Comparison of ENCODE assay signal across 37 mouse cellular contexts in the genomic region with DNA sequence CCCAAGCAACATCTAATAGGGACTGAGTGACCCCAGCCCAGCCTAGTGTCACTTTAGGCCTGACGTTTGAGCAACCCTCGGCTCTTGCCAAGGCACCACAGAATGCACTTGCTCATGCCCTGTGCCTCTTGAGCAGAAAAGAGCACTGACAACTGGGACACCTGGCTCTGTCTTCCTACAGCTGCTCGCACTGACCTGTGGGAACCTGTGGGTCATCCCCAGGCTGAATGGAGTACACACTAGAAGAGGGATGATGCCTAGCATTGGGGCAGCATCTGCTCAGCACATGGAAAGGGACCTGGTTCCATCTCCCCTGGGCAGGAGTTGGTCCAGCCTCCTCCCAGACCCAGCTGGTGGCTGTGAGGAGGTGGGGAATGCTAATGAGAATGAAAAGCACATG. TPM values are rescaled to one million over a fixed set of nuclear protein-coding genes. Genes with fewer than 3 reads are reported as not detected.
"Had no signal": no experiment of that assay in that cellular context is flagged by ENCODE, and none has a peak within 500 bp of the region (broad histone marks: within the 10 kb centered on the region; RNA-seq: fewer than 3 reads in every experiment).

No protein-coding gene starts in this region.

- H3K4me2 ChIP-seq: limb, embryonic 12.5 days; limb, embryonic 13.5 days; limb, embryonic 15.5 days; liver, embryonic 11.5 days; liver, embryonic 12.5 days; liver, embryonic 13.5 days; liver, embryonic 15.5 days; lung, embryonic 14.5 days; lung, embryonic 15.5 days; midbrain, embryonic 11.5 days; midbrain, embryonic 12.5 days; midbrain, embryonic 13.5 days; midbrain, embryonic 15.5 days; neural tube, embryonic 12.5 days had no signal

- H3K9me3 ChIP-seq: limb, embryonic 10.5 days; limb, embryonic 12.5 days; limb, embryonic 13.5 days; limb, embryonic 15.5 days; liver, embryonic 12.5 days; liver, embryonic 13.5 days; liver, embryonic 15.5 days; lung, embryonic 15.5 days; megakaryocyte, embryonic 14.5 days; midbrain, embryonic 10.5 days; midbrain, embryonic 12.5 days; midbrain, embryonic 13.5 days; midbrain, embryonic 15.5 days; neural tube, embryonic 12.5 days had no signal

- H3K9ac ChIP-seq: limb, embryonic 12.5 days; limb, embryonic 13.5 days; limb, embryonic 15.5 days; liver, embryonic 12.5 days; liver, embryonic 13.5 days; liver, embryonic 14.5 days; liver, embryonic 15.5 days; liver, postnatal 0 days; lung, embryonic 14.5 days; lung, embryonic 15.5 days; midbrain, embryonic 12.5 days; midbrain, embryonic 13.5 days; midbrain, embryonic 15.5 days; neural tube, embryonic 12.5 days had no signal

- DNase-seq: left cerebral cortex, postnatal 4 days; liver; liver, embryonic 13.5 days; liver, postnatal 0 days; lung, adult 18-20 months; lung, adult 2 months; lung, embryonic 14.5 days; lung, postnatal 10 days; lung, postnatal 14 days; lung, postnatal 36 days; lung, postnatal 4 days; midbrain, embryonic 14.5 days had no signal

- H3K27ac ChIP-seq: limb, embryonic 10.5 days; limb, embryonic 12.5 days; limb, embryonic 13.5 days; limb, embryonic 15.5 days; liver, embryonic 12.5 days; liver, embryonic 13.5 days; liver, embryonic 14.5 days; liver, embryonic 15.5 days; lung, embryonic 15.5 days; macrophage; midbrain, embryonic 10.5 days; midbrain, embryonic 12.5 days; midbrain, embryonic 13.5 days; midbrain, embryonic 15.5 days; neural tube, embryonic 12.5 days had no signal

- H3K4me1 ChIP-seq: limb, embryonic 10.5 days; limb, embryonic 12.5 days; limb, embryonic 13.5 days; lung, embryonic 15.5 days; midbrain, embryonic 12.5 days; midbrain, embryonic 13.5 days; midbrain, embryonic 15.5 days; neural tube, embryonic 12.5 days had no signal

- H3K4me3 ChIP-seq: limb, embryonic 10.5 days; limb, embryonic 12.5 days; limb, embryonic 13.5 days; limb, embryonic 15.5 days; liver, embryonic 12.5 days; liver, embryonic 13.5 days; liver, embryonic 15.5 days; lung, embryonic 15.5 days; megakaryocyte, embryonic 14.5 days; midbrain, embryonic 10.5 days; midbrain, embryonic 12.5 days; midbrain, embryonic 13.5 days; midbrain, embryonic 15.5 days; myocyte; neural tube, embryonic 12.5 days had no signal

- H3K27me3 ChIP-seq: limb, embryonic 12.5 days; limb, embryonic 13.5 days; limb, embryonic 15.5 days; liver, embryonic 12.5 days; liver, embryonic 13.5 days; liver, embryonic 15.5 days; lung, embryonic 15.5 days; megakaryocyte, embryonic 14.5 days; midbrain, embryonic 12.5 days; midbrain, embryonic 13.5 days; midbrain, embryonic 15.5 days; neural tube, embryonic 12.5 days had no signal

- ATAC-seq: liver, embryonic 12.5 days; liver, postnatal 0 days; lung, postnatal 0 days; midbrain, embryonic 13.5 days; midbrain, embryonic 15.5 days; midbrain, embryonic 16.5 days had no signal

RNA-seq across cellular contexts. Expression of a gene that starts 15.9 kb away (rescaled TPM):
- total RNA-seq: liver, adult 2 months; megakaryocyte progenitor cell, adult 5-6 weeks; megakaryocyte, adult 5-6 weeks; megakaryocyte-erythroid progenitor cell, adult 5-6 weeks; monocyte, adult 5-6 weeks had no signal

RNA-seq across cellular contexts. Expression of a gene that starts 36.7 kb away (rescaled TPM):
- total RNA-seq: megakaryocyte progenitor cell, adult 5-6 weeks; monocyte, adult 5-6 weeks had no signal

RNA-seq across cellular contexts. Expression of a gene that starts 59.6 kb away (rescaled TPM):
- total RNA-seq: monocyte, adult 5-6 weeks had no signal
- polyA plus RNA-seq: myocyte had no signal
